Mouse (Mus musculus) retina, postnatal 1 day (tissue): ENCODE measurements around the gene Gm7356.
"Not testable (repeated sequence)": the region's sequence is repeated elsewhere in the genome, so short reads cannot be mapped to it uniquely, and the experiment has no call there.

Source experiments
- DNase-seq: peaks from one replicate; pipeline ENCODE4 v3.0.0-alpha.2; 2012

The Gm7356 gene

DNA sequence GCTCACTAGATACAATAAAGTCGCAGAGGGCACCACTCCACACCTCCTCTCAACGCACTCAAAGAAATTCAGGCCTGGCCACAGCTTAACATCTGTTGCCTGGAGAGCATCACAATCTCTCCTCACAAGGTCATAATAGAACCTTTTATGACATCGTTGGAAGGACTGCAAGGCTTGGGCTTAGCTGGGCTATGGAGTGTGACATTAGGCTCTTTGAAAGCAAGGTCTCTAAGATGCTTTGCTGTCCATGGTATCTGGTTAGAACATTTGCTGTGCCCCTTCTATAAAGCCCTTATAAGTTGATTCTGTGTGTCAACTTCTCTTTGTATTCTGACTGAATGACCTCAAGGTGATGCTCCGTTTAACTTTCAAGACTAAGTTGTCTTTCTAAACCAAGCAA, at the start of gene Gm7356:
TSS of gene Gm7356 (minus strand) at position 101 of the 400 bp plus-strand sequence.
- not testable (repeated sequence) for DNase-seq

DNA sequence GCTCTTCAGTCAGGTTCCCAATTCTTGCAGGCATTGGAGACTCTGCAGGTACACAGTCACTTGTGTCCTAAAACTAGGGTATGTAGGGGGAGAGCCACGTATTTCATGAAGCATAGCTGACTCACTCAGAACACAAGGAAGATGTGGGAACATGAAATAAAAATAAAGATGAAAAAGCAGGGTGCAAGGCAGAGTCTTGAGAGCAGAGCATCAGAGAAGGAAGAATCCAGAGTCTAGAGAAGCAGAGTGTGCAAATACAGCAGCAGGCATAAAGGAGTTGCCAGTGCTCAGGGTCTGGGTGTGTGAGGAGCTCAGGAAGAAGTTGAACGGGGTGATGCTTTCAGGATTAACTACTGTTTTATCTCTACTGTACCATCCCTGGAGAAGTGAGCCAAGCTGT, 38.4 kb upstream of the Gm7356 start:
- not testable (repeated sequence) for DNase-seq

DNA sequence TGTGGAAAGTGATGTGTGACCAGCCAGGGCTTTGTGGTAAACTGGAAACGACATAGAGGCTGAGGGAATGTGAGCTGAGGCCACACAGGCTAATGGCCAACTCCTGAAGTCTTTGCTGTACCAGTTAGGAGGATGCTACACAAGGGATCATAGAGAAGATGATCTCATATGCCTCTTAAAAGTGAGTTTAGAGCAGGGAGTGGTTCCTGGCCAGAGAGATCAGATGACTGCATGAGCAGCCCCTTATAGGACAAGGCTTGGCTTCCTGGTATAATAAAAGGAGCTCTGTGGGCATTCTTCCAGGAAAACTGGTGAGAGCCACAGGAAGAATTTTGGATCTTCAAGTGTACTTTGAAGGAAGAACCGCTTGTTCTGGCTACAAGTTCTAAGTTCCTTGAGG, 33.5 kb upstream of the Gm7356 start:
- DNase-seq: not testable (repeated sequence)

DNA sequence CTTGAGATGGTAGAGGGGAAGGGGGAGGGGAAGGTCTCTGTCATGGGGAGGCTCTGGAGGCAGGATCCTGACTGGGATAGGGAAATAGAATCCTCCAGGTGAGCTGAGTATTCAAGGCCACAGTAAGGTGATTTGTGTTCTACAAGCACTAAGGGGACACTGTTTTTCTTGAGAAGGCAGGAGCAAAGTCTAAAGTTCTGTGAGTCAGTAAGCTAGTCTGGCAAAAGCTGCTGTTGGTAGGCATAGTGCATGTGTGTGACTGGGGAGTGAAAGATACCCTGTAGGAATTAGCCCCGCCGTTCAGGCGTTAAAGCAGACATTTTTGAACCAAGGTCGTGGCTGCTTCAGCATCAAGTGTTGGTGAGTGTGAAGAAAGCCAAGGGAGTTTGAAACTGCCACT, 32.6 kb upstream of the Gm7356 start:
- not testable (repeated sequence) for DNase-seq

DNA sequence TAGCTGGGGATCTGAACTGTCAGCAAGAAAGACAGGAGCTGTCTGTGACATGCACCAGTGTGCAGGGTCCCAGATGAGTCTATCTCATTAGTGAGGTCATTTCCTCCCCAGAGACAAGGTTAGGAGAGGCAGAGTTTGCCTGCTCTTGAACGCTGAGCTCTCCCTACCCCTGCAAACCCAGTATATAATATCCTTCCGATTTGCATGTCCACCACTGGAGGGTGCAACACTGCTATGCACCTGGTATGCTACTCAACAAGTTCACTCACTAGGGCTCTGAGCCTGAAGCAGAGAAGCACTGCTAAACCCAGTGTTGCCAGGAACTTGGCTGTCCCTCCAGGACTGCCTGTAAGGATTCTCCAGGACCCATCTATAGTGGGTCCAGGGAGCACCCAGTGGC, 10.1 kb downstream of the Gm7356 start:
- not testable (repeated sequence) for DNase-seq

DNA sequence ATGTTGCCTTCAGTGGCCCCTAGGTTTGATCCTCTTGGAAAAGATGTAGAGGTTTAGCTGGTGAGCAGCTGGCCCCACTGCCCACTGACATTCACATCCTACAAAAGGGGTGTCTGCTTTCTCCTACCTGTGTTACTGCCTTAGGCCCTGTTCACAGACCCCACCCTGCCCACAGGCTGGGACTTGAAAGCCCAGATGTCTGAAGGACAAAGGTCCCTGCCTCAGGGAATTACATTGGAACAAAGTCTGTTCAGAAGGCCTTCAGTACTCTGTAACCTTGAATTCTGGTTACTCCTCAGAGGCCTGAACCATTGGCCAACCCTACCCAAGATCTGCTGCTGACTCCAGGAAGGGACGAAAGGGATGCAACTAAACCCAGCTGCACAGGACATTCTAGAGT, 15.8 kb downstream of the Gm7356 start:
- DNase-seq: no peak

DNA sequence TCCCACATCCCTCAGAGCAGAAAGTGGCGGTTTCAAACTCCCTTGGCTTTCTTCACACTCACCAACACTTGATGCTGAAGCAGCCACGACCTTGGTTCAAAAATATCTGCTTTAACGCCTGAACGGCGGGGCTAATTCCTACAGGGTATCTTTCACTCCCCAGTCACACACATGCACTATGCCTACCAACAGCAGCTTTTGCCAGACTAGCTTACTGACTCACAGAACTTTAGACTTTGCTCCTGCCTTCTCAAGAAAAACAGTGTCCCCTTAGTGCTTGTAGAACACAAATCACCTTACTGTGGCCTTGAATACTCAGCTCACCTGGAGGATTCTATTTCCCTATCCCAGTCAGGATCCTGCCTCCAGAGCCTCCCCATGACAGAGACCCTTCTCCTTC, 32.7 kb downstream of the Gm7356 start:
- DNase-seq: not testable (repeated sequence)

DNA sequence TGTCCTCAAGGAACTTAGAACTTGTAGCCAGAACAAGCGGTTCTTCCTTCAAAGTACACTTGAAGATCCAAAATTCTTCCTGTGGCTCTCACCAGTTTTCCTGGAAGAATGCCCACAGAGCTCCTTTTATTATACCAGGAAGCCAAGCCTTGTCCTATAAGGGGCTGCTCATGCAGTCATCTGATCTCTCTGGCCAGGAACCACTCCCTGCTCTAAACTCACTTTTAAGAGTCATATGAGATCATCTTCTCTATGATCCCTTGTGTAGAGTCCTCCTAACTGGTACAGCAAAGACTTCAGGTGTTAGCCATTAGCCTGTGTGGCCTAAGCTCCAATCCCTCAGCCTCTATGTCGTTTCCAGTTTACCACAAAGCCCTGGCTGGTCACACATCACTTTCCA, 33.6 kb downstream of the Gm7356 start:
- DNase-seq: not testable (repeated sequence)

DNA sequence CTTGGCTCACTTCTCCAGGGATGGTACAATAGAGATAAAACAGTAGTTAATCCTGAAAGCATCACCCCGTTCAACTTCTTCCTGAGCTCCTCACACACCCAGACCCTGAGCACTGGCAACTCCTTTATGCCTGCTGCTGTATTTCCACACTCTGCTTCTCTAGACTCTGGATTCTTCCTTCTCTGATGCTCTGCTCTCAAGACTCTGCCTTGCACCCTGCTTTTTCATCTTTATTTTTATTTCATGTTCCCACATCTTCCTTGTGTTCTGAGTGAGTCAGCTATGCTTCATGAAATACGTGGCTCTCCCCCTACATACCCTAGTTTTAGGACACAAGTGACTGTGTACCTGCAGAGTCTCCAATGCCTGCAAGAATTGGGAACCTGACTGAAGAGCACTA, 38.5 kb downstream of the Gm7356 start:
- not testable (repeated sequence) for DNase-seq

DNA sequence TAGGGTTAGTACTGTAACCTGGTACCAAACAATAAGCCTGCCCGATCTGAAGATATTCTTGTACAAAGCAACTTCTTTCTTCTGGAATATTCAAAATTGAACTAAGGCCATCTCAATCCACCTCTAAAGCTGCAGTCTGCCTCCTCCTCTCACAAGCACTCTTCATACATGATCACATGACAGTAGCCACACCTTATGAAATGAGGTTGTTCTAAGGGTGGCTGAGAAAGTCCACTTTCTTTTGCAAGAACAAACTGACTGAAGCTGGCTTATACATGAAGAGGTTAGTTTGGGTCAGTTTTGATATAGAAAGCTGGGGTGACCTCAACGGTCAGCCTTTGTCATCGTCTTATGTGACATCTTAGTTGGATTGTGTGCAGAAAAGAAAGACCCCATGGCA, 41.3 kb downstream of the Gm7356 start:
- DNase-seq: not testable (repeated sequence)

DNA sequence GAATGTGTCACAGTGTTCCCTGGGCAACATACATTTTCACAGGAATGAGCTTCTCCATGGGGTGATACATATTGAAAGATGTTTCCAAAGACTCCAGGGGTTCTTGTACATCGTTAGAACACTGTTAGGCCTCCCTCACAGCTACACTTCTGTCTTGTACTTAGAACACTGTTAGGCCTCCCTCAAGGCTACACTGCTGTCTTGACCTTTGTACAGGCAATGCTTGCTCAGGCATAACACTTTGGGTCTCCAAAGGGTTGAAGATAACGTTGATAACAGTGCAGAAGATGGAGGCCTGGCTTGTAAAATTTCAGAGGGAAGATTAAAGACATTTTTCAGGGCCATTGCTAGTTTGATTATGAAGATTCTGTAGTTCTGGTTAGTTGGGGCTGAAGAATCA, 45.4 kb downstream of the Gm7356 start:
- not testable (repeated sequence) for DNase-seq

DNA sequence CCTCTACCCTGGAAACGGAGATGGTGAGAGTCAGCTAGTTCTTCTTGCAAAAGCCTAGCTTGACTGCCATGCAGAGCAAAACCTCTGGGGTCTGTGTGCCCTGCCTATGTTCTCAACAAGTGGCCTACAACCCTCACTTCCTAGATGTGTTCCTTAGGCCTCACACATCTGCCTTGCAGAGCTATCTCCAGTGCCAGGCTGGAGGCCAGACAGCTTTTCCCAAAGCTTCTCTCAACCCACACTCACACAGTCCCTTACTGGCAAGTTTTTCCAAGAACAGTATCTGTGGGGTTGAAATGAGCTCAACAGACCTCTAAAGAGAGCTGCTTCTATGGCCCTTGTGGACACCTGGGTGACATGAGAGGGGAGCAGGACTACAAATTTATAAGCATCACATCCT, 51.9 kb downstream of the Gm7356 start:
- DNase-seq: not testable (repeated sequence)
